Comparison of ENCODE assay signal across 20 mouse cellular contexts in genomic region chr8:13665944-13666343, GRCm38 (mm10). TPM values are rescaled to one million over a fixed set of nuclear protein-coding genes. Genes with fewer than 3 reads are reported as not detected.
DNase-seq lines count a peak whose midpoint lies in the region; ATAC-seq and TF ChIP-seq lines count a peak whose summit lies in the region.
"Had no signal": no experiment of that assay in that cellular context is flagged by ENCODE, and none has a peak within 500 bp of the region (broad histone marks: within the 10 kb centered on the region; RNA-seq: fewer than 3 reads in every experiment).

No protein-coding gene starts in this region.

- peak overlapping the region; percentile 5; the same call in 1 of the 2 replicates for H3K27ac ChIP-seq in liver, adult 2 months (replicated peaks; ENCODE audit: insufficient read depth, low read depth, low read length)
- H3K27ac ChIP-seq in liver, embryonic 11.5 days (ENCODE audit: low read depth, low read length), result no peak overlapping the region
- peak overlapping the region; percentile 63 to 80 for H3K27ac ChIP-seq in heart, embryonic 14.5 days (replicated peaks in 1 of 2; ENCODE audit: control insufficient read depth in 1 of 2, insufficient read depth in 1 of 2, low read depth in 2 of 2, low read length in 2 of 2)
- H3K27ac ChIP-seq: kidney, postnatal 0 days; neural tube, embryonic 12.5 days had no signal

- H3K27me3 ChIP-seq in liver, adult 2 months (ENCODE audit: control insufficient read depth, insufficient read depth, low read length), result no peaks in the 10 kb centered on the region
- H3K27me3 ChIP-seq in liver, embryonic 11.5 days (replicated peaks; ENCODE audit: control insufficient read depth, insufficient read depth, low read length), result no peaks in the 10 kb centered on the region
- H3K27me3 ChIP-seq in heart, embryonic 14.5 days (ENCODE audit: control insufficient read depth, insufficient read depth, low read length), result no peaks in the 10 kb centered on the region
- H3K27me3 ChIP-seq: neural tube, embryonic 12.5 days; Patski had no signal

- H3K4me3 ChIP-seq in liver, adult 2 months (ENCODE audit: insufficient read depth, low read depth, low read length), result no peak overlapping the region
- no peak overlapping the region for H3K4me3 ChIP-seq in liver, embryonic 11.5 days (ENCODE audit: low read depth, low read length)
- H3K4me3 ChIP-seq in heart, embryonic 14.5 days (ENCODE audit: control insufficient read depth in 1 of 2, insufficient read depth in 1 of 2, low read depth in 1 of 2, low read length in 2 of 2), result no peak overlapping the region
- H3K4me3 ChIP-seq: neural tube, embryonic 12.5 days had no signal

- H3K4me2 ChIP-seq in liver, embryonic 11.5 days, result no peak overlapping the region
- peak overlapping the region; percentile 14 for H3K4me2 ChIP-seq in heart, embryonic 14.5 days (ENCODE audit: low read length)
- H3K4me2 ChIP-seq: lung, embryonic 14.5 days; neural tube, embryonic 12.5 days had no signal

- H3K36me3 ChIP-seq in liver, adult 2 months (ENCODE audit: control insufficient read depth, insufficient read depth, low read length), result no peaks in the 10 kb centered on the region
- H3K36me3 ChIP-seq in liver, embryonic 11.5 days (ENCODE audit: control insufficient read depth, insufficient read depth, low read length), result no peaks in the 10 kb centered on the region
- H3K36me3 ChIP-seq in heart, embryonic 14.5 days (ENCODE audit: control insufficient read depth, insufficient read depth, low read length), result no peaks in the 10 kb centered on the region

- no peaks in the 10 kb centered on the region for H3K9me3 ChIP-seq in liver, embryonic 11.5 days (ENCODE audit: control insufficient read depth, low read length)
- no peaks in the 10 kb centered on the region for H3K9me3 ChIP-seq in heart, embryonic 14.5 days (ENCODE audit: control insufficient read depth, low read length)
- H3K9me3 ChIP-seq: neural tube, embryonic 12.5 days had no signal

- H3K79me2 ChIP-seq in liver, adult 2 months (ENCODE audit: control insufficient read depth, insufficient read depth, low read length), result no peaks in the 10 kb centered on the region

- DNase-seq in adrenal gland, adult 2 months, result peak; percentile 80
- no peak for DNase-seq in adrenal gland, postnatal 4 days (ENCODE audit: low spot score in 2 of 2)
- no peak for DNase-seq in liver, adult 2 months (ENCODE audit: extremely low read depth, low read depth, low spot score)
- DNase-seq in liver, embryonic 11.5 days (ENCODE audit: low spot score), result no peak
- no peak for DNase-seq in embryo, embryonic 11 days
- no peak for DNase-seq in cerebellum, adult 9-10 months
- DNase-seq: cerebellum, adult 11 months; left cerebral cortex, postnatal 4 days; lung, embryonic 14.5 days; retina, postnatal 1 day; thymus, postnatal 4 days had no signal

- H3K4me1 ChIP-seq in liver, adult 2 months (ENCODE audit: control insufficient read depth, insufficient read depth, low read length), result no peaks in the 10 kb centered on the region; the same call in 1 of the 2 replicates
- peaks cover 39% of the 10 kb centered on the region for H3K4me1 ChIP-seq in liver, embryonic 11.5 days (replicated peaks; ENCODE audit: control insufficient read depth, insufficient read depth, low read length)
- peaks cover 61 to 63% of the 10 kb centered on the region in 2 experiments for H3K4me1 ChIP-seq in heart, embryonic 14.5 days (ENCODE audit: control insufficient read depth in 2 of 2, insufficient read depth in 2 of 2, low read length in 2 of 2)

- TF ChIP-seq POLR2A in liver, adult 2 months (IDR thresholded peaks at IDR 0.05; ENCODE audit: extremely low read depth, insufficient read depth, low read length), result no peak

- H3K9ac ChIP-seq in liver, adult 2 months (ENCODE audit: low read depth, low read length), result no peak overlapping the region
- no peak overlapping the region for H3K9ac ChIP-seq in liver, embryonic 11.5 days (ENCODE audit: low read depth, low read length)
- peak overlapping the region; percentile 45 for H3K9ac ChIP-seq in heart, embryonic 14.5 days (ENCODE audit: low read length)
- H3K9ac ChIP-seq: lung, embryonic 14.5 days; neural tube, embryonic 12.5 days had no signal

- TF ChIP-seq CTCF in liver, adult 2 months (IDR thresholded peaks at IDR 0.05; ENCODE audit: low read depth, low read length), result no peak

- no peak for ATAC-seq in liver, embryonic 11.5 days (replicated peaks; ENCODE audit: low FRiP score)
- no peak for ATAC-seq in heart, embryonic 14.5 days (ENCODE audit: insufficient number of reproducible peaks, insufficient read depth, low FRiP score, low read depth)
- peak; percentile 75 for ATAC-seq in megakaryocyte progenitor cell, adult 5-6 weeks (replicated peaks; ENCODE audit: poor library complexity)
- ATAC-seq: midbrain, embryonic 16.5 days; Patski had no signal

- 63% methylated on average over 8 of the region's 8 CpGs for WGBS in liver, adult 2 months
- 49% methylated on average over 8 of the region's 8 CpGs for WGBS in liver, embryonic 11.5 days
- 16% methylated on average over 8 of the region's 8 CpGs for WGBS in heart, embryonic 14.5 days

RNA-seq across cellular contexts. Expression of gene Rasa3, which starts 11.5 kb away (rescaled TPM):
- 10 to 100 TPM; 27.4 to 35.9 TPM for total RNA-seq in adrenal gland, adult 2 months (2021)
- polyA plus RNA-seq in adrenal gland, adult 2 months (2012; rRNA removed), result 25.8 and 38.6 TPM in 2 replicates
- total RNA-seq in adrenal gland, postnatal 4 days (2021), result 10 to 100 TPM; 46.2 to 47.3 TPM
- 10.3 TPM in 2 replicates for total RNA-seq in liver, adult 2 months (2014; rRNA removed)
- 6.1 and 6.6 TPM in 2 replicates for polyA plus RNA-seq in liver, adult 2 months (2012; rRNA removed)
- 37.2 and 38.2 TPM in 2 replicates for polyA plus RNA-seq in liver, embryonic 11.5 days (2014; fragmentation: Nextera tagmentation; extraction: Ambion mirVana)
- polyA plus RNA-seq in heart, embryonic 14.5 days (2014; fragmentation: Nextera tagmentation; extraction: Ambion mirVana), result 20.9 and 24.9 TPM in 2 replicates
- total RNA-seq in megakaryocyte progenitor cell, adult 5-6 weeks (2015), result 24.1 and 36.8 TPM in 2 replicates
- total RNA-seq in megakaryocyte progenitor cell, adult 5-6 weeks (2017), result 49.3 and 51.3 TPM in 2 replicates

RNA-seq across cellular contexts. Expression of gene Cfap97d2, which starts 39.7 kb away (rescaled TPM):
- total RNA-seq in adrenal gland, adult 2 months (2021), result not detected
- polyA plus RNA-seq in adrenal gland, adult 2 months (2012; rRNA removed), result 0.13 and 0.45 TPM in 2 replicates
- under 1 TPM; 0.51 to 0.64 TPM for total RNA-seq in adrenal gland, postnatal 4 days (2021)
- total RNA-seq in liver, adult 2 months (2014; rRNA removed), result not detected in 2 replicates
- not detected in 2 replicates for polyA plus RNA-seq in liver, adult 2 months (2012; rRNA removed)
- polyA plus RNA-seq in liver, embryonic 11.5 days (2014; fragmentation: Nextera tagmentation; extraction: Ambion mirVana), result 0.19 TPM in 1 of 2 replicates, not detected in the other
- polyA plus RNA-seq in heart, embryonic 14.5 days (2014; fragmentation: Nextera tagmentation; extraction: Ambion mirVana), result not detected in 2 replicates
- total RNA-seq in megakaryocyte progenitor cell, adult 5-6 weeks (2015), result not detected in 2 replicates
- not detected in 2 replicates for total RNA-seq in megakaryocyte progenitor cell, adult 5-6 weeks (2017)
- total RNA-seq: heart, postnatal 10 days had no signal
- polyA plus RNA-seq: intestine, embryonic 14.5 days; kidney, postnatal 0 days; lung, embryonic 14.5 days; Patski; small intestine, adult 2 months had no signal
